Mouse (Mus musculus) lung, postnatal 4 days (tissue): ENCODE data around the gene Kctd5.
A peak's percentile ranks its signal among the peaks of the same experiment; 100 is the strongest.

Experiments
- DNase-seq, 2 experiments: peaks; one replicate each; pipeline ENCODE4 v3.0.0; 2021

Gene Kctd5

DNA sequence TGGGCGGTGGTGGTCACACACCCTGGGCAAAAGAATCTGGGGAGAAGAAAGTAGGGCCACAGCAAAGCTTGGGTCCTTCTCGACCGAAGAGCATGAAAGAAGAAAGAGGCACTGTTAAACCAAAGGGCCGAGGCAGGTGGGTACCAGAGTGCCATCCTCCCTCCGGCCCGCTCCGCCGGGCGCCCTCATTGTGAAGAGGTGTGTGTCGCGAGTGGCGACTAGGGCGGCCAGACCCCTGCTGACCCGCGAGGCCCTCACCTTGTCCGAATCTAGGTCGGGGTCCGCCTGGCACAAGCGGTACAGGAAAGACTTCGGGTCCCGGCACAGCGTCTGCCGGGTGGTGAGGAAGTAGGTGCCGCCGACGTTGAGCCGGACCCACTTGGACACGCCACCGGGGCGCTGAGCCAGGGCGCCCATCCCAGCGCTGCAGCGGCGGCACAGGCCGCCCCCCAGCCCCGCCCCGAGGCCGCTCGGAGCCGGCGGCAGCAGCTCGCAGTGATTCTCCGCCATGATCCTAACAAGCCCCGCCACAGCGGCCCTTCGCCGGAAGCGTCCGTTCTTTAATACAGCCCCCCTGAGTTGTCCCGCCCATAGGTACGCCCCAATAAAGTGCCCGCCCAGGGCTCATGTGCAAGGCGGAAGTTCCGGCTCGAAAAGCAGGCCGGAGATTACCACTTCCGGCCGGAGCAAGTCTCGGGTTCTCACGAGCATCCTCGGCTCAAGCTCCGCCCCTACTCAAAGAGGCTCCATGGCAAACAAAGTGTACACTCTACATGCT, at the start of gene Kctd5:
TSS of gene Kctd5 (minus strand) at position 567 of the 778 bp plus-strand sequence.
- DNase-seq = peak; percentile 96

DNA sequence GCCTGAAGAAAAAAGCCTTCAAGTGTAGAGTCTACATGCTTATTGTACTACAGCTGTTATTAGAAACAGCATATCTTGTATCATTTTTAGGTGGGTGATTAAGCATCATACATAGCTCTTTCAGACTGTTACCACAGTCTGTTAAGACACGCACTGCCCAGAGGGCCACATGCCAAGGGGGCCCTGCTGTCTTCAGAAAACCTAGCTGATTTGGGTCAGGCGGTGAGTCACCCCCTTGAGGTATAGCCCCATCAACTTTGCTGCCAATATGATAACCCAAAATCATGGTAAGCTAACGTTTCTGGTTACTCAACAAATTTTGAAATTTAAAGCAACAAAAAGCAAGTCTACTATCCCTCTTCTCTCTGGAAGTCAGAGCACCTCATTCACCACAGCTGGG, 46.2 kb upstream of the Kctd5 start:
- DNase-seq = no peak

DNA sequence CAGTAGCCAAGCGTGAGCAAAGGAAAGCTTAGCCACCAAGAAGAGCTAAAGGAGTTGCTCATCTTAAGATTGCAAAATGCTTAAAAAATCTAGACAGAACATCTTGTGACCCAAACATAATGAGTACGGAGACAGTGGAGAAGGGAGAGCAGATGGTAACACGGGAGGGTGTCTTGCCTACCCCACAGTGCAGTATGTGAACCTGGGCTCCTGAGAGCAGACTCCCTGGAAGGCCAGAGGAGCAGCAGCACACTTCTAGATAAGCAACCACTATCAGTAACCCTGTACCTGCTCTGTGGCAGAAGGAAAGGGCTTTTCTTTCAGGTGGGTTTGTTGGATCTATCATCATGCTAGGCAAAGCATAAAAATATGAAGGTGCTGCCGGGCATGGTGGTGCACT, 39.7 kb upstream of the Kctd5 start:
- no peak for DNase-seq

DNA sequence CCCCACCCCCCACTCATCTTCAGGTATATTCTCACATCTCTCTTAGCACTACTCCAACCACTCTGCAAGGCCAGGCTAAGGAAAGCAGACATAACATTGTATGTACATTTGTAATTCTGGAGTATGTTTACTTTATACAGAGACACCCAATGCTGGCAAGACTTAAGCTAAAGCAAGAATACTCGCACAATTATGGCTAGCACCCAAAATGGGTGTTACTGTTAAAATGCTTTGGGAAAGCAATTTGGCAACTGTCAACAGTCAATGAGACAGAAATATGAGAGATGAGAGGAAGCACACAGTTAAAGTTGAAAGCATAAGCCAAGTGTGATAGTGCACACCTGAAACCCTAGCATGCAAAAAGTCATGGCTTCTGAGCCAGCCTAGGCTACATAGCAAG, 38.0 kb upstream of the Kctd5 start:
- no peak for DNase-seq

DNA sequence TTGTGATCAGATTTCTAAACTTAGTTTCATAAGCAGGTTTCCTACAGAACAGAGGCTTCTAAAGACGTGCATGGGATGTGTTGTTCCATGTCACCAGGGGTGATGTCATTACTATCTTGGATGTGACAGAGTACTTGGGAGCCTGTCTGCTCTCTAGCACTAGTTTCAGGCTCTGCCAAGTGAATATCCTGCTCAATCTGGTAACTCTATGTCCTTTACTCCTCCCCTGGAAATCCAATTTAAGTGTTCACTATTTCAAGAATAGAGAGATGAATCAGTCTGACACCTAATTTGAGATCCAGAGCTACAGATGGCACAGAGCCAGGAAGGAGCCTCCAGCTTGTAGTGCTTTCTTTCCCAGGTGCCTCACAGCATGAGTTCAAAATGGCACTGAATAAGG, 35.6 kb upstream of the Kctd5 start:
- DNase-seq = no peak

DNA sequence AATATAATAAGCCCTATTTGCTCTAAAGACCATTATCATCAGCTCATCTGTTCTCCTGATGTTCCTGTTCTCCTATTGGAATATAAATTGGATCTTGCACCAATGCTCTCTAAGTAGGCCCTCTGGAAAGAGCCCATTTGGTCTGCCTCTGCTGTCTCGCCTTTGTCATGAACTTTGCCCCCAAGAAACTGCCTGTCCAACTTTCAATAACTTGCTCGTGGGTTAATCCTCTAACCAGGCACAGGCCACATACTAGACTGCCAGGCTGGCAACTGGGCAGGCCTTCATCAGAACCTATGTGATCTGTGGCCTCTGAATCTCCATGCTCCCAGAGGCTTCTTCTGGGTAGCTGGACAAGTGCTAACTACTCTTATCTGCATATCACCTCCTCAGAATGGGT, 31.8 kb upstream of the Kctd5 start:
- DNase-seq = no peak

DNA sequence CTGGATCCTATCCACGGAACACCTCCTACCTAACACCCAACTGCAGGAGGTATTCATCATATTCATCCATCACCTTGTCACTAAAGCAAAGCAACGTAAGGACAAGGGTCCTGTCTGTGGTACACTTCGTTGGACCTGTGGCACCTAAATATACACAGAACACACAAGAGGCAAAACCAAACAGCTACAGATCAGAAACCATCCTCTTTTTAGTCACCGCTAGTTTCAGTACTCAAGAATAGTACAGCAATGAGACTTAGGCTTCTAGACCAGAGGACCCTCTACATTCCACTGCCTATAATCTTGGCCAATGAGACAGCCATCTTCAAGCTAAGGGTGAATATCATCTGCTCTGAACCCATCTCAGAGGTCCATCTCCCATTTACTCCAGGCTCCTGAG, 25.1 kb upstream of the Kctd5 start:
- DNase-seq = no peak

DNA sequence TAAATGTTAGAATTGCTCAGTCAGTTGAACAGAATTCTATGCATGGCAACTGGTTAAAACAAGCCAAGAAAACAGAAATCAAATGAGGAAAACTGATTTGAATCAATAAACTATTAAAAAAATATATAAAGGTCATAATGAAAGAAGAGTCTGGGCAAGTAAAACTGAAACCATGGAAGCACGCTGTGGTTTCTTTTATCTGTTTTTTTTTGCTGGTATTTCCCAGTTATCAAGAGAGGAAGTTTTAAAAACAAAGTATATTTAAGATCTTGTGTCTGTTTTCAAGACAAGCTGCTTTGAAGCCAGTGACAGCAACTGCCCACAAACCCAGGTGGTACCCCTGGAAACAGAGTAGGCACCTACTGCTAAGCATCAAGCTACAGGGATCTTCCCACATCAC, 17.3 kb upstream of the Kctd5 start:
- no peak for DNase-seq

DNA sequence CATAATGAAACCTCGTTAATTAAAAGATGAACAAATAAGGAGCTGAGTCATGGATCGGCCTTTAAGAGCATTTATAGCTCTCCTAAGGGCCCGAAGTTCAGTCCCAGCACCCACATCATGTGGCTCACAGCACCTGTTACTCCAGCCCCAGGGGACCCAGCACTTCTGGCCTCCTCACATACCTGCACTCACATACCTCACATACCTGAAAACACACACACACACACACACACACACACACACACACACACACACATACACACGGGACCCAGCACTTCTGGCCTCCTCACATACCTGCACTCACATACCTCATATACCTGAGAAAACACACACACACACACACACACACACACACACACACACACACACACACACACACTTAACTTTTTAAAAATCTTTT, 13.1 kb upstream of the Kctd5 start:
- peak in 1 of 2 experiments; percentile 49 for DNase-seq

DNA sequence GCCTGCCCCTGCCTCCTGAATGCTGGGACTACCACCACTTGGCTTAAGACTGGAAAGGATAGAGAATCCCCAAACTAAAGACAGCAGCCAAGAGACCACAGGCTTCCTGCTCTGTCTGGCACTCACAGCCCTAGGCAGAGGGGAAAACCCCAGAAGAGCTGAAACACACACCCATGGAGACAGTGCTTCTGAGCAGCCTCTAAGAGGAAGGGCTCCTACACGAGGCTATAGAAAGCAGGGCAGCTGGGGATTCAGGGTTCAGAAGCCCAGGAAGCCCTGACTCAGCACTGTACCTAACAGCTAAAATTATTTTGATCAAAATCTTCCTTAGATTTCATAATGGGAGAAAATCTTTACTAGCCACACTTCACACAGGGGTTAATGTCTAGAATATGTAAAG, 11.3 kb upstream of the Kctd5 start:
- no peak for DNase-seq

DNA sequence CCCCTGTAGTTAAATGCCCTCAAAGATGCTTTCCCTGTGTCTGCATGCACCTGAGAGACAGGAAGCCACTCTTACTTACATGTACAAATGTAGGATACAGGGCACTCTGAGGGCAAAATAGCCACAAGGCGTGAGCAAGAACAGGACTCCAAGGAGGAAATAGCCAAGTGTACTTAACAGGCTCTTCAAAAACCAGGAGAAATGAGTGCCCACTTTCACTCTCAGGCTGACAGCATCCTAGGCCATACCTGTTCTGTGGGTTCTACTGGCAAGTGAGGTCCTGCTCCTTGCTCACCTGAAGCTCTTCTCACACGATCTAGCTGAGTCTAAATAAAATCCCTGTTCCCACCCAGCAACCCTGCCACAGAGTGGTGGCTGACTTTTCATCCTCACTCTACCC, 3.8 kb upstream of the Kctd5 start:
- DNase-seq = peak in 1 of 2 experiments; percentile 21

DNA sequence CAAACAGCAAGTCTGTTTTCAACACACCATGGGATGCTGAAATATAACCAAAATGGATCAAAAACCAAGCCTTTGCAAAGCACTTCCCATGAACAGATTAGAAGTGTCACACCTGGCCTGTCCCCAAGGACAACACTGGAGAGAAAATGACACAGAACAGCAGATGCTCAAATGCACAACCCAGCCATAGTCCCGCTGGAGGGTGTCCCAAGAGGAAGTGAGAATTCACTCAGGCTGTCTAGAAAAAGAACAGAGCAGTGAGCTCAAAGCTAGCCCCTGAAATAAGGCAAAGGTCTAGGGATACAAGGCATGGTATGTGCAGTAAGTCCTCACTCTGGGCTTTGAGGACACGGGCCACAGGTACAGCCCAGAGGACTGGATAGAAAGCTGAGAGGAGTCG, 3.8 kb downstream of the Kctd5 start:
- DNase-seq = peak in 1 of 2 experiments; percentile 10

DNA sequence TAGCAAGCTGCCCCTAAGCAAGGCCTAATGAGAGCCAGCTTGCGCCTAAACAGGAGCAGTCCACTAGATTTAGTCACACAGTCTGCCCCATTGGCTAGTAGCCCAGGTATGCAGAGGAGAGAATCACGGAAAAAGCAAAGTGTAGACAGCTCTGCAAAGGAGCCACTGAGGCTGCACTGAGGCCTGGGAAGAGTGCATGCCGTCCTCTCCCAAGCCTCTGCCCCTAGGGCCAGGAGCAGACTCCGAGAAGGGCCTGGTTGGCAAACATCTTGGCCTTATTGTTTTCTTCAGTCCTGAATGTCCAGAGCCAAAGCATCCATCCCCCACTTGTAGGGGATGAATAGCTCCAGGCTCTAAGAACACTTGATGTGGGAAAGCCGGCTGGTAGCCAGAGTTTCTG, 5.0 kb downstream of the Kctd5 start:
- peak in 1 of 2 experiments; percentile 17 for DNase-seq

DNA sequence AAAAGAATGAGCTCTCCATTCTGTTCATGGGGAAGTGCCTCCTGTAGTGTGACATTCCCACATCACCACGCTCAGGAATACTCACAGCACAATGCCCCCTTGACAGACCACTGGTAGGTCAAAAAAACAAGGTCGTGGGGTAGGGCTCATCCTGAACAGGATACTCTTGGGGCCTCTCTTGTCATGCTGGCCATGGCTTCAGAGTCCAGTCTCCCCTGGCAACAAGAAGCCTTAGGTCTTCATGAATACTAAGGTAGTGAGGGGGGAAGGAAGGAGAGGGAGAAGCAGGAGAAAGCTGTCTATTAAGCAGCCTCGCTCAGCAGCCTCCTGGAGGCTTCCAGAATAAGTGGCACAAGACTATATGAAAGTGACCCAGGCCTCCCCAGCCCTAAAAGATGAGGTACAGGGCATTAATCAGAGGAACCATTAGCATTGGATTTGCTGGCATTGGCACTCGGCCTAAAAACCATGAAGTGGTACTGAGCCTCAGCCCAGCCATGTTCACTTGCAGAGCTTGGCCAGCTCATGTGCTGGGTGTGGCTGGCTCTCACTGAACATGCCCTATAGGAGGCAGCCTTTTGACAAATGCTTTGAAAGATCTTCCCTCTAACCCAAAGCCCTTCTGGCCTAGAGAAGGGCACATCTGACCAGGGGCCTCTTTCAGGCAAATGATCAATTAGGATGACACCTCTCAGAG, 10.7 kb downstream of the Kctd5 start:
- peak in 1 of 2 experiments; percentile 13 for DNase-seq

DNA sequence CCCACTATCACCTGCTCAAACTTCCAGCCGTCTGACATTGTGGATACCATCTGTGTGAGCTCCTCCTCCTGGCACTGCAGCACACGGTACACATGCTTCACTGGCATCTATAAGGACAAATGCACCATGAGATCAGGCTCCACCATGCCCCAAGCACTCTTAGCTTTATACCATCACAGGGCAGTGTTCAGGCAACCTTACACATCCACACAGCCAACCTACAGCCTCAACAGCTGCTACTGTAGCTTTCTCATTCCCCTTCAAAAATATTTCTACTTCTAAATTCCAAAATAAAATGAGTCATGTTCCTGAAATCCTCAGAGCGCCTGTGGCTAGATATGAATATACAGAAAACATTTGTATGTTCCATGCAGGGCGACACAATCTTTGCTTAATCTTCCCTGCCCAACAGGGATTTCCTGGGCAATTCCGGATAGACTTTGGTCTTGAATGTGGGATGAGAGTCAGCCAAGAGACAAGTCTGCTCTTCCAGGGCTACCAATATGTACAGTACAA, 15.5 kb downstream of the Kctd5 start:
- no peak for DNase-seq

DNA sequence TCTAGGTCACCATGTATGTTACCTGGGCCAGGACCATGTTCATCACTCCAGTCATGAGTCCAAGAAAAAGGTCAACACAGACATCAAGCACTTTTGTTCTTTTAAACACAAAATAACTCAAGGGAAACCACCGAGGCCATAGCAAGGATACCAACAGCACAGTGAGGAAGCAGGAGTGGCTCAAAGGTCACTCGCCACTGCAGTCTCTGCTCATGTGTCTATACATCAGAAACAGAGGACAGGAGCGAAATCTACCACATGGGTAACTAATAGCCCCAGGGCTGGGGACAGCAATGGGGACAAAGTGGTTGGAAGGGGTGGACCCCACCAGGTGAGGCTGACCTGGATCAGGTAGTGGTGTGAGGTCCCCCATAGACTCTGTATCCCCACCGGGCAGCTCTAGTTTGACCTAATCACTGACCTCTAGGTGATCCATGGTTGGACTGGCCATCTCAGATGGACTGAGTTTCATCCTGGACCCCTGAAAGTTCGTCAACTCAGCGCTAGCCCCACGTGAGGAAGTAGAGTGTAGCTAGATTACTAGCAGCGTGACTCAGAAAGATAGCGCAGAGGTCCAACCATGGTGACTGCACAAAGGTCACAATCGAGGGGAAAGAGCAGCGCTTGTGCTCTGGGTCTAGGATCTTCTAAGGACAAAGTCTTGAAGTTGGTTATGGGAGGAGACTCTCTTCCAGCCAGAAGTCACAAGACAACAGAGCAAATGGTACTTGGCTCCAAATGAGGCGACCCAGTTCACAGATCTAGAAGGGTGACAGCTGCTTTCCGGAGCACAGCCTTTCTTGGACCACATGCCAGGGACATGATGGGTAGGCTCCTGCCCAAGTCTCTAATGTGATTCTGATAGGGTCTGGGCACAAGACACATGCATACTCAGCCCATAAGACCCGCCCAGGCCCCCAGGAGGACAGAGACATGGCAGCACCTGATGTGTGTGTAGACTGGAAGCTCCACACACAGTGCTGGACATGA, 16.4 kb downstream of the Kctd5 start:
- DNase-seq = no peak

DNA sequence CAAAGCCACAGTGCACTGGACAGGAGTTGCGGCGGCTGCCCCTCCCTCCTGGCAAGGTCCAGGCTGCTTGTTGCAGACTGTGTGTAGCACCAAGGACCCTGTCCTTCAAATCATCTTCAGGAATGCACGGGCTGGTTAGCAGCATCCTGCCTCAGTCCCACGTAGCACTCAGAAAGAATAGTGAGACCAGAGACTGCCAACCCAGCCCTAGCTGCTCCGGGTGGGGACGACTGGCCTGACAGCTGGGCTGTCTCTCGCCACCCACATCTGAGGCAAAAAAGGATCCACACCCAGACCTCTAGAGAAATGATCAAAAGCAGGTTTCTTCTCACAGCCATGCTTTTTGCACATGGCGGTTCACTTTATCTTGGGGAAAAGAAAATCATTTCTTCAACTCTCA, 24.3 kb downstream of the Kctd5 start:
- no peak for DNase-seq

DNA sequence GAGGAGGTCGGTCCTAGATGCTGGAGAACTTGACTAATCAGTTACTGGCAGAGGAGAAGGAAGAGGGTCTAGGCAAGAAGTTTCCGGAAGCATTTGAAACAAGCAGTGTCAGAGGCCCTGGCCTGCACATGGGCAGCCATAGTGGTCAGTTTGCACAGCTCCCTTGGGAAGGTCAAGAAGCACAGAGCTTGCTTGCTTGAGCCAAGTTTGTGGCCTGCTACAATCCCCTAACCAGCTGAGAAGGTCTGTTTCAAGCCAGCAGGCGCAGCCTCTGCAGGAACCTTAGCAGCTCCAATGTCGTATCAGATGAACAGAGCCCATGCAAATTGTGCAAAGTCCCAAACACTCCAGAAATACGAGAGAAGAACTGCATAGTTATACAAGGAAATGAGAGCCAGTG, 25.2 kb downstream of the Kctd5 start:
- no peak for DNase-seq

DNA sequence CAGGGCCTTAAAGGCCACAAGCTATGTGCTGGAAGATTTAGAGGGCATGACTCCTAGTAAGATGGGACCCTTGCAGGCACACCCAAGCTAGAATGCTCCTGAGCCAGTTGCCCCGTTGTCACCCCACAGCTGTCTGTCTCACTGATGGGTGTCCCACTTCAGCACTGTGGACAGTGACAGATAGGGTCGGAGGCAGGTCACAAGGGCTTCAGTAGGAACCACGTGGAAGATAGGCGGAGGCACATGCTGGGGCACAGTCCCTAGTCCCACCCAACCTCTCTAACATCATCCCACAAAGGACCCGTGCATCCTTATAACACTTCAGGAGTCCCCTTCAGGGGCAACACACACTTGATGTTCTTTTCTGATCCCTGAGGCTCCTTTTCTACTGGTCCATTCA, 27.3 kb downstream of the Kctd5 start:
- no peak for DNase-seq

DNA sequence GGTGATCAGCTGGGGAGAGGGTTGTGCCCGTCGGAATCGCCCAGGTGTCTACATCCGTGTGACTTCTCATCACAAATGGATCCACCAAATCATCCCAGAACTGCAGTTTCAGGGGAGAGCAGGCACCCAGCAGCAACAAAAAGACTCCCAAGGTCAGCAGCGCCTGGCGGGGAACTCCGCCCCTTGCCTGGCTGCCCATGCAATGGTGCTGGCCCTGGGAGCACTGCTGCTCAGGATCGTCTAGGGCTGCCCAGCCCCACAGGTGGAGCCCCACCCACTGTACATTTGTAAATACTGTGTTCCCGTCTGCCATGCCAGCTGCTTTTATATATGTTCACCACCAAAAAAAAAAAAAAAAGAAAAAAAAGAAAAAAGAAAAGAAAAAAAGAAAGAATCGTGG, 27.7 kb downstream of the Kctd5 start:
- DNase-seq = no peak

DNA sequence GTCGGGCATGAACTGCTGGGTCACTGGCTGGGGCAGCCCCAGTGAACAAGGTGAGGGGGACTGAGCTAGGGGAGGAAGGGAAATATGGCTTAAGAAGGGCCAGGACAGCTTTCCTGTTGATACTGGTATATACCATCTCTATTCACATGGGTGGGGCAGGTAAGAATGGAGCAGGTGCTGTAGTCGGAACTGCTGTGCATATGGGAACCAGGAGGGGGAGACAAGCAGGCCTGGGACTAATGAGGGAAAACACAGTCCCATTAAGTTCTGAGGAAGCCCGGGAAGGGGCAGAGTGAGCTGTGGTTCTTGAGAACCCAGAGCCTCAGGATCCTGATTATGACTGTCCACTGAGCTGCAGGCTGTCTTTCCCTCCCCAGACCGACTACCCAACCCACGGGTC, 28.8 kb downstream of the Kctd5 start:
- no peak for DNase-seq

DNA sequence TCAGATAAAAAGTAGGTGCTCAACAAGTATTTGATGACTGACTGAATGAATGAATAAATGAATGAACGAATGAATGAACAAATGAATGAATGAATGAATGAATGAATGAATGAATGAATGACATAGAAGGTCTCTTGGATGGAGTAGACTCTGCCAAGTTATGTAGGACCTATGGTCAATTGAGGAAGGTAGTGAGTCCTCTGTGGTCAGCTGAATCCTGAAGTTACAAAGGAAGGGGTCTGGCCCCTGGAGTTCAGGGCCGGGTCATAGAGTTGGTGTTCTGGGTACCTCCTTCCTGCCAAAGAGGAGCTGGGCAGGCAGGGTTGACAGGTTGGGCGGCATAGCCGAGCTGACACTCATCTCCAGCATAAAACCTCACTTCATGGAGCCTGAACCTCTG, 35.4 kb downstream of the Kctd5 start, which contains the start of gene Prss27:
TSS of gene Prss27 (plus strand) at position 301 of the 400 bp plus-strand sequence.
- DNase-seq = no peak

DNA sequence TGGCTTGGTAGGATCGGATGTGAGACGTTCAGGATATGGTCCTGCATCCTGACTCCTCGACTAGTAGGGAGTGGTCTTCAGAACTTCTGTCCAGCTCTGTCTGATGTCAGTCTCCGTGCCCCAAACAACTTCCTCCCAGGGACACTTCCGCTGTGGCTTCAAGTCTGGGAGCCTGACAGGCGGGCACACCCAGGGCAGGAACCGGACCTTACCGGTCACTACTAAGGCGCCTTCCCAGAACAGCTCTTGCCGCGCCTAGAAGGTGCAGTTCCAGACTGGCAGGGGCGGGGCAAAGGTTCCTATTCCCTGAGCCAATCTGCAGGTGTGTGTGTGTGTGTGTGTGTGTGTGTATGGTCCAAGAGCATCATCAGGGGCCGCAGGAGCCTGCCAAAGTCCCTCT, 35.9 kb downstream of the Kctd5 start:
- DNase-seq = peak in 1 of 2 experiments; percentile 10
